Mouse (Mus musculus) thymus, adult 2 months (tissue): Measurements from ENCODE around the gene Hp1bp3.

ENCODE experiments used
- CTCF ChIP-seq: fragments of 200-500 bp; IDR thresholded peaks from 2 replicates; pipeline ENCODE4 v1.5.1; 2012; ENCODE audit warnings: mild to moderate bottlenecking, control low read depth, low read length, moderate library complexity, borderline replicate concordance; ENCODE audit not compliant: control insufficient read depth, poor library complexity, insufficient read depth; ENCODE audit errors: extremely low read depth
- POLR2A ChIP-seq: fragments of 200-500 bp; IDR thresholded peaks from 2 replicates; pipeline ENCODE4 v1.6.1; 2012; ENCODE audit warnings: mild to moderate bottlenecking, low read length, control low read depth, moderate library complexity; ENCODE audit not compliant: control insufficient read depth, poor library complexity, insufficient read depth; ENCODE audit errors: extremely low read depth

DNA sequence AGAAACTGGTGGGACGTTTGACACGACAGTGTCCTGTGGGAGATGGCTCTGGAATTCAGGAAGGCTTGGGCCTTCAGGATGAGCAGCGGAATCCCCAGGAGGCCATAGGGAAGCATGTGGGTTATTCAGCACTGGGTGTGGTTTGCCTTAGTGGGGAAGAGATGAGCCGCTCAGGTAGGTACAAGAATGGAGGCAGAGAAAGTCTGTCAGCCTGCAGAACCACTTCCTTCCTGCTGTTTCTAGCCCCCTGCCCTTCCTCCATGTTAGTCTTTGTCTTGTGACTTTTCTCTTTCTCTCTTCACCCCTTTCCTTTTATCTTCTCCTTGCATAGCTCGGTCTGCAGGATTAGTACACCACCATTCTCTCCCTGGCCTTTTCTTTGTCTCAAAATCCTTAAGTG, 6.3 kb downstream of the Hp1bp3 start:
- TF ChIP-seq POLR2A (no peak), CTCF (no peak)
